In genomic region chr12:27150871-27151853, GRCm38 (mm10) we compare ENCODE assay signal across 10 mouse cellular contexts.
A peak's percentile ranks its signal among the peaks of the same experiment; 100 is the strongest.
DNase-seq lines count a peak whose midpoint lies in the region; ATAC-seq and TF ChIP-seq lines count a peak whose summit lies in the region.
"Had no signal": no experiment of that assay in that cellular context is flagged by ENCODE, and none has a peak within 500 bp of the region (broad histone marks: within the 10 kb centered on the region; RNA-seq: fewer than 3 reads in every experiment).

No protein-coding gene starts in this region.

- peak overlapping the region; percentile 89 for H3K27ac ChIP-seq in forebrain, embryonic 10.5 days
- H3K27ac ChIP-seq in hindbrain, postnatal 0 days: no peak overlapping the region
- H3K27ac ChIP-seq in neural tube, embryonic 13.5 days (replicated peaks): peak overlapping the region; percentile 82
- H3K27ac ChIP-seq: liver, embryonic 14.5 days had no signal

- H3K4me2 ChIP-seq in hindbrain, postnatal 0 days (ENCODE audit: low read depth, low read length): no peak overlapping the region
- H3K4me2 ChIP-seq in neural tube, embryonic 13.5 days: 0 out of 2 replicates have a peak overlapping the region, but pooled peaks have one; percentile 13

- no peak overlapping the region for H3K9ac ChIP-seq in hindbrain, postnatal 0 days (replicated peaks; ENCODE audit: low read length)
- no peak overlapping the region for H3K9ac ChIP-seq in neural tube, embryonic 13.5 days
- H3K9ac ChIP-seq: liver, embryonic 14.5 days had no signal

- H3K9me3 ChIP-seq in forebrain, embryonic 10.5 days: no peaks in the 10 kb centered on the region
- H3K9me3 ChIP-seq in hindbrain, postnatal 0 days (ENCODE audit: low read length): no peaks in the 10 kb centered on the region
- no peaks in the 10 kb centered on the region for H3K9me3 ChIP-seq in neural tube, embryonic 13.5 days

- peak; percentile 15 for DNase-seq in left cerebral cortex, postnatal 4 days
- no peak for DNase-seq in left cerebral cortex, postnatal 36 days (ENCODE audit: low spot score in 2 of 2)
- peak; percentile 81 for DNase-seq in forebrain, embryonic 10.5 days (ENCODE audit: extremely low spot score, low spot score)
- no peak for DNase-seq in hindbrain, postnatal 0 days (ENCODE audit: low spot score)
- no peak for DNase-seq in adrenal gland, postnatal 4 days (ENCODE audit: low spot score in 2 of 2)
- no peak for DNase-seq in layer of hippocampus, postnatal 10 days (ENCODE audit: low spot score in 2 of 2)
- no peak for DNase-seq in kidney, postnatal 25 days

- ATAC-seq in hindbrain, postnatal 0 days: peak; percentile 29; the same call in 1 of the 2 replicates
- ATAC-seq in neural tube, embryonic 13.5 days (ENCODE audit: low read depth): peak; percentile 71

- peak overlapping the region; percentile 33 for H3K4me3 ChIP-seq in forebrain, embryonic 10.5 days
- H3K4me3 ChIP-seq in hindbrain, postnatal 0 days (ENCODE audit: low read length): no peak overlapping the region
- no peak overlapping the region for H3K4me3 ChIP-seq in neural tube, embryonic 13.5 days
- H3K4me3 ChIP-seq: erythroblast, embryonic 14.5 days had no signal

- WGBS in forebrain, embryonic 10.5 days: 5% methylated on average over 13 of the region's 13 CpGs
- WGBS in hindbrain, postnatal 0 days: 16% methylated on average over 13 of the region's 13 CpGs
- 9% methylated on average over 13 of the region's 13 CpGs for WGBS in neural tube, embryonic 13.5 days

- TF ChIP-seq CTCF in hindbrain, postnatal 0 days (IDR thresholded peaks at IDR 0.05; ENCODE audit: low read depth): no peak

- intact Hi-C loops in left cerebral cortex, postnatal 4 days (cut with DNase I): loop anchor here (10.0 kb wide), 1 partner anchor 184 kb away; no protein-coding TSS in a partner anchor
- intact Hi-C loops in left cerebral cortex, postnatal 36 days (cut with DNase I): no loop called here

- H3K36me3 ChIP-seq in forebrain, embryonic 10.5 days (replicated peaks): no peaks in the 10 kb centered on the region
- H3K36me3 ChIP-seq in hindbrain, postnatal 0 days (ENCODE audit: insufficient read depth, low read length): no peaks in the 10 kb centered on the region
- H3K36me3 ChIP-seq in neural tube, embryonic 13.5 days: no peaks in the 10 kb centered on the region

- H3K4me1 ChIP-seq in forebrain, embryonic 10.5 days: peaks cover 70% of the 10 kb centered on the region
- peaks cover 4% of the 10 kb centered on the region; the same call in 1 of the 2 replicates for H3K4me1 ChIP-seq in hindbrain, postnatal 0 days (ENCODE audit: insufficient read depth, low read length)
- H3K4me1 ChIP-seq in neural tube, embryonic 13.5 days (replicated peaks): peaks cover 44% of the 10 kb centered on the region

- peaks cover 24% of the 10 kb centered on the region for H3K27me3 ChIP-seq in forebrain, embryonic 10.5 days (ENCODE audit: poor library complexity, severe bottlenecking)
- no peaks in the 10 kb centered on the region for H3K27me3 ChIP-seq in hindbrain, postnatal 0 days (ENCODE audit: insufficient read depth, low read length)
- no peaks in the 10 kb centered on the region for H3K27me3 ChIP-seq in neural tube, embryonic 13.5 days

Comparison
In these comparisons a context has a peak if more than half of its experiments do, and no peak if none do; other contexts are left out.
1. DNase-seq: peak in left cerebral cortex, postnatal 4 days (single experiment) and forebrain, embryonic 10.5 days (single experiment); none in left cerebral cortex, postnatal 36 days (0 of 2), hindbrain, postnatal 0 days (single experiment), adrenal gland, postnatal 4 days (0 of 2), layer of hippocampus, postnatal 10 days (0 of 2) and kidney, postnatal 25 days (0 of 2).